Mouse (Mus musculus) G1E (cell line): ENCODE measurements around the gene Rnf41.

Experiments
- CTCF ChIP-seq: IDR thresholded peaks from 2 replicates; pipeline ENCODE4 v1.5.1; 2012; ENCODE audit warnings: low read depth, low read length, inconsistent platforms, mixed read lengths
- GATA1 ChIP-seq: IDR thresholded peaks from 2 replicates; pipeline ENCODE4 v1.6.1; 2012; ENCODE audit warnings: borderline replicate concordance, low read length, inconsistent platforms, mixed read lengths
- POLR2AphosphoS5 ChIP-seq: IDR thresholded peaks from 2 replicates; pipeline ENCODE4 v1.6.1; 2012; ENCODE audit warnings: low read depth, low read length, inconsistent platforms; ENCODE audit not compliant: insufficient replicate concordance
- TAL1 ChIP-seq: conservative IDR thresholded peaks from 2 replicates; pipeline ENCODE4 v1.6.1; 2012; ENCODE audit warnings: low read depth, low read length, inconsistent platforms, mixed read lengths

DNA sequence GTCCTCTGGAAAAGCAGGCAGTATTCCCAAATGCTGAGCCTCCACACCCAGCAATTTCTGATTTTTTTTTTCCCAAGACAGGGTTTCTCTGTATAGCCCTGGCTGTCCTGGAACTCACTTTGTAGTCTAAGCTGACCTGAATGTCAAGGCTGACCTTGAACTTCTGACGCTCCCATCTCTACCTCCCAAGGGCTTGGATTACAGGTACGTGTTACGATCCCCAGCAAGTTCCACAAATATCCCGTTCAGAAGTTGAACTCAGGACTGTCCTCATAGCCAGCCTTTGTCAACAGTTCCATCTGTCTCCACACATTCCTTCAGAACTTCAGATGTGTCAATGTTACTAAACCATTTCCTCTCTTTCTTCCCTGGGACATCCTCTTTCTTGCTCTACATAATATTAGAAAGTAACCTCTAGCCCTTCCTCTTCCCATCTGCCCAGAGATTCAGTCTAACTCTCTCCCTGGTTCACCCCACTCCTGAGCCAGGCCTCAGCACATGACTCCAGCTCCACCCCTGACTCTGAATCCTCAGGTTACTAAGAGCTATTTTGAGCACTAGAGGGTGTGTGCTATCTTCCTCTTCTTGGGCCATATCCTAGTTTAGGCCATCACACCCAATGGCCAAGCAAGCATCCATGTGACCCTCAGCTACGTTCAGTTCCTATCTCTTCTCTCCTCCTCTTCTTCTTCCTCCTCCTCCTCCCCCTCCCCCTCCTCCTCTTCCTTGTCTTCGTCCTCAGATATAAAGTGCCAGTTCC is 38.3 kb upstream of the Rnf41 start:
- TF ChIP-seq CTCF (no peak), POLR2AphosphoS5 (no peak), GATA1 (no peak), TAL1 (no peak)
